ENCODE assay signal across 8 mouse cellular contexts in genomic region chr6:90368976-90369724, GRCm38 (mm10). TPM values are rescaled to one million over a fixed set of nuclear protein-coding genes. Genes with fewer than 3 reads are reported as not detected.
DNase-seq lines count a peak whose midpoint lies in the region; ATAC-seq and TF ChIP-seq lines count a peak whose summit lies in the region.

Gene Zxdc, plus strand, starts transcription at chr6:90369492.

- peaks cover 18% of the 10 kb centered on the region for H3K36me3 ChIP-seq in C2C12 (ENCODE audit: control insufficient read depth, insufficient read depth)
- H3K36me3 ChIP-seq in erythroblast, embryonic 14.5 days (ENCODE audit: control insufficient read depth): peaks cover 25% of the 10 kb centered on the region
- peaks cover 11% of the 10 kb centered on the region; the same call in 1 of the 2 replicates for H3K36me3 ChIP-seq in heart, embryonic 11.5 days (ENCODE audit: control insufficient read depth, insufficient read depth, low read length)
- H3K36me3 ChIP-seq in kidney, embryonic 16.5 days (ENCODE audit: insufficient read depth, low read length): peaks cover 14% of the 10 kb centered on the region
- peaks cover 12% of the 10 kb centered on the region for H3K36me3 ChIP-seq in liver, adult 2 months (ENCODE audit: control insufficient read depth, insufficient read depth, low read length)
- H3K36me3 ChIP-seq in myocyte (ENCODE audit: control insufficient read depth, insufficient read depth): peaks cover 13% of the 10 kb centered on the region
- peaks cover under 1% of the 10 kb centered on the region; the same call in 1 of the 2 replicates for H3K36me3 ChIP-seq in splenic B cell, adult 2 months (ENCODE audit: control insufficient read depth, insufficient read depth, low read length, poor library complexity, severe bottlenecking)

- peaks cover 52% of the 10 kb centered on the region for H3K4me1 ChIP-seq in erythroblast, embryonic 14.5 days (ENCODE audit: control insufficient read depth)
- H3K4me1 ChIP-seq in heart, embryonic 11.5 days (ENCODE audit: control insufficient read depth, insufficient read depth, low read length): peaks cover 15% of the 10 kb centered on the region
- H3K4me1 ChIP-seq in kidney, embryonic 16.5 days (ENCODE audit: insufficient read depth, low read length): peaks cover 22% of the 10 kb centered on the region
- H3K4me1 ChIP-seq in liver, adult 2 months (ENCODE audit: control insufficient read depth, insufficient read depth, low read length): peaks cover 17% of the 10 kb centered on the region

- peaks cover 10% of the 10 kb centered on the region for H3K79me3 ChIP-seq in C2C12 (ENCODE audit: low read depth)

- peak; percentile 81 for TF ChIP-seq POLR2A in brain, embryonic 14.5 days (IDR thresholded peaks at IDR 0.05; ENCODE audit: borderline replicate concordance, extremely low read depth, insufficient read depth, insufficient read length, poor library complexity, severe bottlenecking)
- peak; percentile 87 for TF ChIP-seq POLR2A in liver, adult 2 months (IDR thresholded peaks at IDR 0.05; ENCODE audit: extremely low read depth, insufficient read depth, low read length)
- peak; percentile 95 for TF ChIP-seq POLR2A in myocyte (IDR thresholded peaks at IDR 0.05; ENCODE audit: insufficient read length, low read depth)

- DNase-seq in brain, embryonic 14.5 days (ENCODE audit: low read depth): peak; percentile 99
- DNase-seq in liver, adult 2 months (ENCODE audit: extremely low read depth, low read depth, low spot score): peak; percentile 87
- peak; percentile 96 for DNase-seq in splenic B cell, adult 2 months (ENCODE audit: low read depth, low spot score)

- H3ac ChIP-seq in C2C12 (ENCODE audit: control insufficient read depth, insufficient read length, low read depth) (peak within 1 kb of the TSS; percentile 69), myocyte (ENCODE audit: control insufficient read depth, insufficient read length) (peak within 1 kb of the TSS; percentile 86)

- H3K79me2 ChIP-seq in C2C12 (ENCODE audit: control insufficient read depth, insufficient read depth) (peaks cover 30% of the 10 kb centered on the region), myocyte (ENCODE audit: control insufficient read depth, insufficient read depth) (peaks cover 22% of the 10 kb centered on the region)
- peaks cover 16% of the 10 kb centered on the region for H3K79me2 ChIP-seq in liver, adult 2 months (ENCODE audit: control insufficient read depth, insufficient read depth, low read length)

- TF ChIP-seq CTCF in C2C12 (IDR thresholded peaks at IDR 0.05; ENCODE audit: control insufficient read depth, insufficient read depth, insufficient read length): no peak
- TF ChIP-seq CTCF in brain, embryonic 14.5 days (IDR thresholded peaks at IDR 0.05; ENCODE audit: borderline replicate concordance, extremely low read depth, insufficient read depth, insufficient read length): no peak
- no peak for TF ChIP-seq CTCF in liver, adult 2 months (IDR thresholded peaks at IDR 0.05; ENCODE audit: low read depth, low read length)

- H3K27me3 ChIP-seq in C2C12 (ENCODE audit: control insufficient read depth, insufficient read depth, insufficient read length) (no peaks in the 10 kb centered on the region), myocyte (ENCODE audit: control insufficient read depth, insufficient read depth, insufficient read length) (no peaks in the 10 kb centered on the region)
- H3K27me3 ChIP-seq in erythroblast, embryonic 14.5 days (ENCODE audit: control insufficient read depth): no peaks in the 10 kb centered on the region; the same call in 1 of the 2 replicates
- no peaks in the 10 kb centered on the region for H3K27me3 ChIP-seq in heart, embryonic 11.5 days (ENCODE audit: control insufficient read depth, insufficient read depth, low read length)
- no peaks in the 10 kb centered on the region for H3K27me3 ChIP-seq in kidney, embryonic 16.5 days (ENCODE audit: insufficient read depth, low read length)
- H3K27me3 ChIP-seq in liver, adult 2 months (ENCODE audit: control insufficient read depth, insufficient read depth, low read length): no peaks in the 10 kb centered on the region
- no peaks in the 10 kb centered on the region for H3K27me3 ChIP-seq in splenic B cell, adult 2 months (ENCODE audit: control insufficient read depth, insufficient read depth, low read length, poor library complexity, severe bottlenecking)

- ATAC-seq in heart, embryonic 11.5 days (replicated peaks; ENCODE audit: insufficient number of reproducible peaks, low FRiP score, low TSS enrichment): peak; percentile 96
- ATAC-seq in kidney, embryonic 16.5 days (ENCODE audit: low FRiP score, low TSS enrichment): peak; percentile 98

- H3K4me3 ChIP-seq in C2C12 (ENCODE audit: insufficient read depth, poor library complexity, severe bottlenecking): peak within 1 kb of the TSS; percentile 66
- H3K4me3 ChIP-seq in erythroblast, embryonic 14.5 days (replicated peaks): peak within 1 kb of the TSS; percentile 85
- peak within 1 kb of the TSS; percentile 95 for H3K4me3 ChIP-seq in heart, embryonic 11.5 days (ENCODE audit: low read depth, low read length)
- H3K4me3 ChIP-seq in kidney, embryonic 16.5 days (ENCODE audit: low read length): peak within 1 kb of the TSS; percentile 75
- peak within 1 kb of the TSS; percentile 70 for H3K4me3 ChIP-seq in liver, adult 2 months (ENCODE audit: insufficient read depth, low read depth, low read length)
- peak within 1 kb of the TSS; percentile 60 for H3K4me3 ChIP-seq in myocyte

- 5% methylated on average over 41 of the region's 41 CpGs for WGBS in heart, embryonic 11.5 days (ENCODE audit: insufficient replicate concordance)
- WGBS in kidney, embryonic 16.5 days: 5% methylated on average over 41 of the region's 41 CpGs
- WGBS in liver, adult 2 months: 5% methylated on average over 41 of the region's 41 CpGs

- H3K4me2 ChIP-seq in heart, embryonic 11.5 days: peak within 1 kb of the TSS; percentile 99
- H3K4me2 ChIP-seq in kidney, embryonic 16.5 days (replicated peaks; ENCODE audit: low read depth, low read length): peak within 1 kb of the TSS; percentile 98
- peak within 1 kb of the TSS; percentile 85 for H3K4me2 ChIP-seq in myocyte (ENCODE audit: low read depth)

- H3K27ac ChIP-seq in heart, embryonic 11.5 days (ENCODE audit: low read depth, low read length): 0 out of 2 replicates have a peak within 1 kb of the TSS, but pooled peaks have one; percentile 66
- peak within 1 kb of the TSS; percentile 84 for H3K27ac ChIP-seq in kidney, embryonic 16.5 days (ENCODE audit: low read length)
- H3K27ac ChIP-seq in liver, adult 2 months (replicated peaks; ENCODE audit: insufficient read depth, low read depth, low read length): peak within 1 kb of the TSS; percentile 59

- H3K9ac ChIP-seq in heart, embryonic 11.5 days (ENCODE audit: low read depth, low read length): peak within 1 kb of the TSS; percentile 84
- peak within 1 kb of the TSS; percentile 91 for H3K9ac ChIP-seq in kidney, embryonic 16.5 days (replicated peaks; ENCODE audit: low read length)
- peak within 1 kb of the TSS; percentile 96 for H3K9ac ChIP-seq in liver, adult 2 months (ENCODE audit: low read depth, low read length)

- H3K9me3 ChIP-seq in erythroblast, embryonic 14.5 days (ENCODE audit: control insufficient read depth, low read length): no peaks in the 10 kb centered on the region
- H3K9me3 ChIP-seq in heart, embryonic 11.5 days (replicated peaks; ENCODE audit: control insufficient read depth, low read length): no peaks in the 10 kb centered on the region
- no peaks in the 10 kb centered on the region for H3K9me3 ChIP-seq in kidney, embryonic 16.5 days (ENCODE audit: low read length)

TF ChIP-seq in C2C12, 6 proteins besides CTCF, POLR2A, EP300 and RAD21:
- TF ChIP-seq FOSL1 (IDR thresholded peaks at IDR 0.05; ENCODE audit: insufficient read depth, low read length, poor library complexity, severe bottlenecking) (no peak), MYOG (IDR thresholded peaks at IDR 0.05; ENCODE audit: control insufficient read depth, extremely low read depth, insufficient read length) (no peak), MAX (IDR thresholded peaks at IDR 0.05) (peak; percentile 49), MYOD1 (IDR thresholded peaks at IDR 0.05; ENCODE audit: control insufficient read depth, insufficient read length, low read depth) (no peak), CEBPB (IDR thresholded peaks at IDR 0.05; ENCODE audit: low read depth) (no peak), USF1 (IDR thresholded peaks at IDR 0.05; ENCODE audit: low read depth) (peak; percentile 34)

TF ChIP-seq in myocyte, 11 proteins besides CTCF, POLR2A, EP300 and RAD21:
- no peak for TF ChIP-seq CEBPB (IDR thresholded peaks at IDR 0.05; ENCODE audit: insufficient read depth, poor library complexity, severe bottlenecking)
- peak in 1 of 3 experiments; percentile 26 for TF ChIP-seq MYOG (IDR thresholded peaks at IDR 0.05; ENCODE audit: control insufficient read depth in 1 of 3, insufficient read depth in 1 of 3, insufficient read length in 2 of 3, low read depth in 2 of 3)
- no peak for TF ChIP-seq TCF3 (IDR thresholded peaks at IDR 0.05; ENCODE audit: insufficient read length, low read depth)
- TF ChIP-seq POLR2AphosphoS2 (IDR thresholded peaks at IDR 0.05; ENCODE audit: insufficient read length, low read depth): peak; percentile 92
- no peak for TF ChIP-seq SRF (IDR thresholded peaks at IDR 0.05; ENCODE audit: control insufficient read depth, insufficient read length, low read depth)
- no peak for TF ChIP-seq USF1 (IDR thresholded peaks at IDR 0.05; ENCODE audit: low read depth)
- no peak for TF ChIP-seq REST (IDR thresholded peaks at IDR 0.05; ENCODE audit: insufficient read depth, insufficient read length)

RNA-seq across cellular contexts. Expression of gene Zxdc, which starts in this region (rescaled TPM):
- polyA plus RNA-seq in C2C12 (2012; fragmentation: generic; extraction: Trizol) (7.4 TPM), myocyte (2012; fragmentation: generic; extraction: Trizol) (7.6 TPM)
- 22.9 and 24.0 TPM in 2 replicates for polyA plus RNA-seq in brain, embryonic 14.5 days (2012; rRNA removed)
- polyA plus RNA-seq in erythroblast, embryonic 14.5 days (2012): 0.72 and 0.81 TPM in 2 replicates
- 5.3 and 5.6 TPM in 2 replicates for polyA plus RNA-seq in heart, embryonic 11.5 days (2014; fragmentation: Nextera tagmentation; extraction: Ambion mirVana)
- 6.4 and 7.5 TPM in 2 replicates for polyA plus RNA-seq in kidney, embryonic 16.5 days (2015; fragmentation: Nextera tagmentation; extraction: Ambion mirVana)
- 9.8 and 13.3 TPM in 2 replicates for total RNA-seq in liver, adult 2 months (2014; rRNA removed)
- 9.1 and 10.1 TPM in 2 replicates for polyA plus RNA-seq in liver, adult 2 months (2012; rRNA removed)

Comparison
In these comparisons a context has a peak if more than half of its experiments do, and no peak if none do; other contexts are left out.
1. Peak in every context shown above with its lines: DNase-seq, ATAC-seq, H3K4me3 ChIP-seq and H3K27ac ChIP-seq.